Mouse (Mus musculus): ENCODE measurements around the gene Cacng4. TPM values are rescaled to one million over a fixed set of nuclear protein-coding genes. Genes with fewer than 3 reads are reported as not detected.

Cacng4 gene
- polyA plus RNA-seq, 1 experiment from 2014 or later, result 37.8 TPM

DNA sequence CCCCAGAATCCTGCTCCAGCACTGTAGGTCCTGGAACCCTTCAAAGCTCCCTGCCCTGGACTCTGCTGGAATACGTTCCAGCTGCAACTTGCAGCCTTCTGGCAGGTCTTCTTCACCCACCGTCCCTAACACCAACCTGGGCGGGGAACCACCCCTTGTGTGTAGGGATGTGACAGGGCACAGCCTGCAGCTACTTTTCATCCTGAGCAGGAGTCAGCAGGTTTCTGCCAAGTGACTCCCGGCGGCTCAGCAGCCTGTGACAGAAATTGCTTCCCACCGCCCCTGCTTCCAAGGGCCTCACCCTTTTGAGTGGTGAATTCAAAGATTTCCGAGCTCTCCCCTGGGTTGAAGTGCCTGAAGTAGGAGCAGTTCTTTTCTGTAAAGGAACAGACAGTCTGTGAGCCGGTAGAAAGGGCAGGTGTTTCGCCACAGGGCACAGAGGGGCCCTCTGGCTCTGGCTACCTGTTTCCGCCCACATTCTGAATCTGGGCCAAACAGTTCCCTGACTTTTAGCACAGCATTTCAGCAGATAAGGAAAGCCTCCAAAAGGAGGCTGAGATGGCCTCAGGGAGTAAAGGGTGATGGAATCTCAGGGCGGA lies 88.8 kb downstream of the Cacng4 start:
- Histone ChIP-seq H3K4me2 (replicated peaks) (no peak overlapping the region), H3K27ac (replicated peaks) (no peak overlapping the region), H3K27me3 (no peaks in the 10 kb centered on the region), H3K4me3 (no peak overlapping the region), H3K9ac (replicated peaks) (no peak overlapping the region), H3K36me3 (no peaks in the 10 kb centered on the region), H3K9me3 (no peaks in the 10 kb centered on the region), H3K4me1 (peaks cover 9% of the 10 kb centered on the region)
- no peak for ATAC-seq (replicated peaks)
- WGBS, result 65% methylated on average over 11 of the region's 11 CpGs

DNA sequence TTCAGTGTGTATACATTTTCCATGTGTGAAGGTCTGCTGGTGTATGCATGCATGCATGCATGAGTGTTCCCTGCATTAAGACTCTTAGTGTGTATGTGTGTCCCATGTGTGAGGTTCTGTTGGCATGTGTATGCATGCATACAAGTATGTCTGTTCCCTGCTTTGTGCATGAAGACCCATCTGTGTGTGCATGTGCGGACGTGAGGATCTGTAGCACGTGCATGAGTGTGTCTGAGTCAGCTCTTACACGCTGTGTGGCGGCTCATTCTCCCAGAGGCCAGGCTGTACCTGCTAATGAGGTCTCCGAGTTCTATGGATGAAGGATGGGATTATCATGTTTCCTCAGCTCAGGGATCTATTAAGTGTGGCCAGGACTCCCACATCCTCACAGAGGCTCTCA lies 89.3 kb downstream of the Cacng4 start:
- no peak overlapping the region for H3K4me3 ChIP-seq
- no peaks in the 10 kb centered on the region for H3K27me3 ChIP-seq
- H3K36me3 ChIP-seq, result no peaks in the 10 kb centered on the region
- 67% methylated on average over 6 of the region's 6 CpGs for WGBS
- no peak overlapping the region for H3K27ac ChIP-seq (replicated peaks)
- H3K9ac ChIP-seq (replicated peaks), result no peak overlapping the region
- no peak for ATAC-seq (replicated peaks)
- peaks cover 9% of the 10 kb centered on the region for H3K4me1 ChIP-seq
- no peaks in the 10 kb centered on the region for H3K9me3 ChIP-seq
- no peak overlapping the region for H3K4me2 ChIP-seq (replicated peaks)

DNA sequence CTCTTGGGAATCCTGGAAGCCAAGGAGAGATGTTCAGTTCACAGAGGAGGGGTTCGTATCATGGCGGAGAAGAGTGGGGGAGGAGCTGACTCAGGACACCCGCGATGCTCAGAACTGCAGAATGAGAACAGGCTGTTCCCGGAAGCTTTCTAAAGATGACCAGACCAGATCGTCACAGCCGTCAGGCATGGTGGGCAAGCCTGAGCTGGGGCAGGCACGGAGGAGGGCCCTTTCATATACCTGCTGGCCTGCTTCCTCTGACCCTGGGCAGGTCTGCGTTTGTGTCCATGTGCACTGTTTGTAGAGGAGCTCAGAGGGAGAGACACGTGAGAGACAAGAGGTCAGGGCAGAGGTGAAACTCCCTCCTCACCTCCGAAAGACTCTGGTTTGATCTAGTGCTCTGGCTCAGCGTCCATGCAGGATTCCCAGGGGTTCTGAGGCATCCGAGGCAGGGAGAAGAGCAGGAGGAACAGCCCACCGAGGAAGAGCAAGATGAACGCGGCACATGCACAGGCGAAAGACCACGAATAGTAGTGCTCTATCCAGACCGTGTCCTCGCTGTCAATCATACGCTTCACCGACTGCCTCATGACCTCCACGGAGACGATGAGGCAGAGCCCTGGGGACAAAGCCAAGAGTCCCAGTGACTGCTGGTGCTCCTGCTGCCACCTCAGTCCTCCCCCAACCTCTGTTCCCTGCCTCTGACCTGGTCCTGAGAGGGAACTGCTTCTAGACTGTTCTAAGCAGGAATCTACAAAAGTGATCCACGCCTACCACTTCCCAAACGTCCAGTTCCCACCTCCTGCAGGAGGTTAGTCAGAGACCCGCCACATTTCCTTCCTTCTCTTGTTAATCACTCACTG lies 90.9 kb downstream of the Cacng4 start:
- ATAC-seq (replicated peaks), result no peak
- Histone ChIP-seq H3K27me3 (no peaks in the 10 kb centered on the region), H3K9ac (replicated peaks) (no peak overlapping the region), H3K9me3 (no peaks in the 10 kb centered on the region), H3K4me1 (peaks cover 9% of the 10 kb centered on the region), H3K36me3 (no peaks in the 10 kb centered on the region), H3K4me2 (replicated peaks) (no peak overlapping the region), H3K4me3 (no peak overlapping the region), H3K27ac (replicated peaks) (no peak overlapping the region)
- WGBS, result 61% methylated on average over 27 of the region's 27 CpGs

DNA sequence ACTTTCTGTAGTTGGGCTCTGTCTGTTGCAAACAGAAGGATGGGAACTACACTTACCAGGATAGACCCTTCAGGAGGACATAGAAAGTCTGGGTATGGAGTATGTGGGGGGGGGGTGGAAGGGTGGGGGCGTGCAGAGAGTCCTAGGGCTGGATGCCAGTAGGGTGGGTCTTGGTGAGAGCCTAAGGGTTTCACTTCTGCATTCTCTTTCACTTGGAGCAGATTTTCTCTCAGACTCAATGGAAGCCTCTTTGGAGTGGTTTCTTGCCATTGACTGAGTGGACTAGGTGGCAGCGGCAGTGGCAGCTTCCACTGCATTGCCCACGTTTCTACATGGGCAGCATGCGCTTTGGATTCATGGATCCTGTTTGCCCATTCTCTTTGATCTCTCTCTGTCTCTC lies 94.4 kb downstream of the Cacng4 start:
- Histone ChIP-seq H3K27ac (replicated peaks) (no peak overlapping the region), H3K36me3 (no peaks in the 10 kb centered on the region), H3K27me3 (no peaks in the 10 kb centered on the region), H3K4me2 (replicated peaks) (no peak overlapping the region), H3K9ac (replicated peaks) (no peak overlapping the region), H3K4me1 (no peaks in the 10 kb centered on the region), H3K4me3 (no peak overlapping the region), H3K9me3 (no peaks in the 10 kb centered on the region)
- 97% methylated on average over 4 of the region's 4 CpGs for WGBS
- no peak for ATAC-seq (replicated peaks)

DNA sequence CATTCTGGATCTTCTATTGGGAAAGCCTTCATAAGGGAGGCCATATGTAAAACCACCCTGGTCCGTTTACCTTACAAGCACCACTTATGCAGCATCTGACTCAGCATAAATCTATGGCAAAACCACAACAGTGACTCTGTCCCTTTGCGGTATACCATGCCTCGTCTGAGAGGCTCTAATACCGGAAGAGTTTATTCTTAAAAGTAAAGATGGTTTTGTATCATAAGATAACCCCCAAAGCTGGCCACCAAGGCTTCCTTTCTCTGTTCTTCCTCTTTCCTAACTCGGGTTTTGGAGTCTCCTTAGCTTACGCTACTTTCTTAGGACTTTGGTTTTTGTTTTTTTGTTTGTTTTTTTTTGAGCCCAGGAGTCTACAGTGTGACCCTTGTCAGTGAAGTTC lies 101.0 kb downstream of the Cacng4 start:
- H3K9ac ChIP-seq (replicated peaks), result no peak overlapping the region
- H3K27me3 ChIP-seq, result no peaks in the 10 kb centered on the region
- no peak for ATAC-seq (replicated peaks)
- no peak overlapping the region for H3K27ac ChIP-seq (replicated peaks)
- no peaks in the 10 kb centered on the region for H3K9me3 ChIP-seq
- H3K4me2 ChIP-seq (replicated peaks), result no peak overlapping the region
- H3K36me3 ChIP-seq, result peaks cover 2% of the 10 kb centered on the region; the same call in 1 of the 2 replicates
- WGBS, result 80% methylated on average over 6 of the region's 6 CpGs
- H3K4me3 ChIP-seq, result no peak overlapping the region
- no peaks in the 10 kb centered on the region for H3K4me1 ChIP-seq

DNA sequence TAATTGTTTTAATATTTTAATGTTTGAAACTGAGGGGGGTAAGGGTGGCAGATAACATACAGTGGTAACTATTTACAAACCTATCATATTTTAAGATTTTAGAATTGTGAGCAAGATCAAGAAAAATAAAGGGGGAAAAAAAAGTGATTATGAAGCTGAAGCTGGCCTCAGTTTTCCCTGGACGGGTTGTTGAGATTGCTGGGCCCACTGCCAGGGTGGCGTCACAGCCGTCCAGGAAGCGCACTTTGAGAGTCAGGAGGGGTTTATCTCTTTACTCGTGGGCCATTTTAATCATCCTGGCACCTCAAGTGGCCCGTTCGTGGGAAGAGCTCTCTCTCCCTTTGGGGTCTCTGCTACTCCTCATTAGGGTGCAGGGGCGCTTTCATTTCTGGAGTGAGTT lies 102.8 kb downstream of the Cacng4 start:
- Histone ChIP-seq H3K9ac (replicated peaks) (no peak overlapping the region), H3K27ac (replicated peaks) (no peak overlapping the region), H3K27me3 (no peaks in the 10 kb centered on the region), H3K4me1 (no peaks in the 10 kb centered on the region), H3K4me3 (no peak overlapping the region), H3K36me3 (peaks cover 6% of the 10 kb centered on the region), H3K4me2 (replicated peaks) (no peak overlapping the region), H3K9me3 (no peaks in the 10 kb centered on the region)
- 39% methylated on average over 8 of the region's 8 CpGs for WGBS
- no peak for ATAC-seq (replicated peaks)

DNA sequence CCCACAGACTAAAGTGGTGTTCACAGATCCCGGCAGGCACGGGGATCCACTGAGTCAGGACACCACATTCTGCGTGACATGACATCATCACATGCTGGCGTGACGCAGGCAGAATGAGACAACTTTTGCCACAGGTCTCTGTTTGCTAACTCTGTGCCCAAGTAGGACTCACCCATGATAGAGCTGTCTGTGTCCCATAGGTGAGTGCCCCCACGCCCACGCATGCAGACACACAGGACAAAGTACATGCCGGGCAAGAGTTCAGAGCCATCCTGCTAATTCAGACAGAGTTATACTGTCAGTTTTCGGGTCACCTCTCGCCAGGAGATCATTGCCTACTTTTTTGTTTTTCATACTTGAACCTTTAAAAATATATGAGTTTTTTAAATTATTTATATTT lies 105.9 kb downstream of the Cacng4 start:
- peaks cover 10% of the 10 kb centered on the region for H3K4me1 ChIP-seq
- no peak overlapping the region for H3K4me2 ChIP-seq (replicated peaks)
- WGBS, result 95% methylated on average over 10 of the region's 10 CpGs
- no peaks in the 10 kb centered on the region for H3K9me3 ChIP-seq
- no peak overlapping the region for H3K9ac ChIP-seq (replicated peaks)
- no peak overlapping the region for H3K4me3 ChIP-seq
- H3K27ac ChIP-seq (replicated peaks), result no peak overlapping the region
- no peak for ATAC-seq (replicated peaks)
- no peaks in the 10 kb centered on the region for H3K27me3 ChIP-seq
- H3K36me3 ChIP-seq, result peaks cover 21% of the 10 kb centered on the region

DNA sequence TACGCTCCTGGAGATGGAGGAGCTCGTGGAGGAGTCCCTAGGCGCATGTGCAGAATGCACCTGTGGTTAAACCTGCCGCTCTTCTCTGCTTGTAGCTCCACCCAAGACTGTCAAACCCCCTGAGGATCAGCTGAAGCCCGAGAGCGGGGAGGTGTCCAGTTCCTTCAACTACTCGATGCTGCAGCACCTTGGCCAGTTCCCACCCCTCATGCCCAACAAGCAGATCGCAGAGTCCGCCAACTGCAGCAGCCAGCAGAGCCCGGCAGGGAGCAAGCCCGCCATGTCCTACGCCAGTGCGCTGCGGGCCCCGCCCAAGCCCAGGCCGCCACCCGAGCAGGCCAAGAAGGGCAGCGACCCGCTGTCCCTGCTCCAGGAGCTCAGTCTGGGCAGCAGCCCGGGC lies 108.1 kb downstream of the Cacng4 start:
- WGBS, result 90% methylated on average over 20 of the region's 20 CpGs
- Histone ChIP-seq H3K4me2 (replicated peaks) (no peak overlapping the region), H3K4me1 (peaks cover 19% of the 10 kb centered on the region), H3K36me3 (peaks cover 21% of the 10 kb centered on the region), H3K27ac (replicated peaks) (no peak overlapping the region), H3K9ac (replicated peaks) (no peak overlapping the region), H3K27me3 (no peaks in the 10 kb centered on the region), H3K9me3 (no peaks in the 10 kb centered on the region), H3K4me3 (no peak overlapping the region)
- no peak for ATAC-seq (replicated peaks)

DNA sequence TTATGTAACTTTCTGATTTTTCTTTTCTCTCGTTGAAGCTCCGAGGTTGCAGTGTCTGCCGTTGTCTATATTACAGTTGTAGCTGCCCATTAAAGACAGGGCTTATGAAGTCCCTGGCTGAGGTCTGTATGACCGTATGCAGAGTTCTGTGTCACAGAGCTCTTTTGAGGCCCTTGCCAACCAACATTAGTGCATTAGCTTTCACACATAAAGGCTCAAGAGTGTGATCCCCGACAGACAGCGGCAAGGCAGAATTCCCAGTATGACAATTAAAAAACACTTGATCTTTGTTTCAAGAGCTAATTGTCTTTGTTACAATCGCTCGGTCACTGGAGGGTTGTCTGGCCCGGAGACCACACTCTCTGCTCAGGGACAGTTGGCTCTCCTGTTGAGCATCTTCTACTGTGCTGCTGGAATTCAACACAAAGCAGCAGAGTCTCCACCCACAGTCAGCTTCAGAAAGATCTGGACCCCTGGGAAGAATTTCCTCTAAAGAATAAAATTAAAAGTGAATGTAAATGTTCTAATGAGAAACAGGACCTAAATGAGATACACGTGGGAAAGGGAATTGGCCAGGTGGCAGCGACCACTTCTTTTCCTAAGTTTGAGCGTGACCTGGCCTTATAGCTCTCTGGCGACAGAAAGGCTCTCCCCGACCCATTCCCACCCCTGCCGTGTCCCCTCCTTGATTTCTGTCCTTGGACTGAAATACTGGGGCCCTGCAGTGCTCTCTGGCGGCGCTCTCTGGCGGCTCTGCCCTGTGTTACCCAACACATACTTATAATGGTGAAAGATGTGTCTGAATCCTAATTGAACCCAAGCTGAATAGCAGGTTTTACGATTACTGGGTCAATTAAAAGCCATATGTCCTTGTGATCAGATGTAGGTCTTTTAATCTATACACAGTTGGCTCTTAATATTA lies 110.6 kb downstream of the Cacng4 start:
- Histone ChIP-seq H3K4me2 (replicated peaks) (no peak overlapping the region), H3K27me3 (no peaks in the 10 kb centered on the region), H3K36me3 (peaks cover 21% of the 10 kb centered on the region), H3K9ac (replicated peaks) (no peak overlapping the region; the same call in 1 of the 2 replicates), H3K4me3 (no peak overlapping the region), H3K9me3 (no peaks in the 10 kb centered on the region), H3K4me1 (peaks cover 19% of the 10 kb centered on the region), H3K27ac (replicated peaks) (no peak overlapping the region)
- 32% methylated on average over 19 of the region's 19 CpGs for WGBS
- no peak; the same call in 1 of the 2 replicates for ATAC-seq (replicated peaks)

DNA sequence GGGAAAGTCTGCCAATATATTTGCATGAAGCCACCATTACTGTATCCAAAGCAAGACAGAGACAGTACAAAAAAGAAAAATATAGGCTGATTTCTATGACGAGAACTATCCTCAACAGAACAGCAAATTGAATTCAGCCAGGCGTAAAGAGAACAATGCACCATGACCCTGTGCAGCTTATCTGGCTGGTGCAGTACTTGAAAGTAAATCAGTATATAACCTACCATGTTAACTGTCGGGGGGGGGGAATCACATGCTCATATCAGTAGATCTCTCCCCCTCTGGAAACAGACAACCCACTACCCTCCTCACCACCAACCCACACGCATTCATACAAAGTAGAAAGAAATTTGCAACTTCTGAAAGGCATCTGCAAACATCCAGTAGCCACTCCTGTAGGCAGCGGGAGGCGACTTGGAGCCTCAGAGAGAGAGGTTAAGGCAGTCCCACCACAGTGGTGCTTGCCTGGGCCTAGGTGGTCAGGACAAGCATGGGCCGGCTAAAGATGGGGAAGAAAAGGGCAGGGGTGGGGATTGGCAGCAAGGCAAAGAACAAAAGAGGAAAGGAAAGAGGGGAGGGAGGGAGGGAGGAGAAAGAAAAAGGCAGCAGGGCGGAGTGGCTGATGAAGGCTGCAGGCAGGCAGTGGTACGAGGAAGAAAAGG lies 111.5 kb downstream of the Cacng4 start:
- no peak for ATAC-seq (replicated peaks)
- Histone ChIP-seq H3K27me3 (no peaks in the 10 kb centered on the region), H3K4me2 (replicated peaks) (no peak overlapping the region), H3K36me3 (peaks cover 16% of the 10 kb centered on the region), H3K9me3 (no peaks in the 10 kb centered on the region), H3K4me1 (peaks cover 19% of the 10 kb centered on the region), H3K27ac (replicated peaks) (peak overlapping the region; percentile 31; the same call in 1 of the 2 replicates), H3K9ac (replicated peaks) (no peak overlapping the region), H3K4me3 (no peak overlapping the region)
- WGBS, result 29% methylated on average over 9 of the region's 9 CpGs

All from forebrain, embryonic 15.5 days (tissue).